Mouse (Mus musculus) urinary bladder, postnatal 14 days (tissue): ENCODE data around the gene Tmem256.

Experiments
- DNase-seq: peaks from one replicate; pipeline ENCODE4 v3.0.0; 2021; ENCODE audit warnings: low spot score

Tmem256 gene

DNA sequence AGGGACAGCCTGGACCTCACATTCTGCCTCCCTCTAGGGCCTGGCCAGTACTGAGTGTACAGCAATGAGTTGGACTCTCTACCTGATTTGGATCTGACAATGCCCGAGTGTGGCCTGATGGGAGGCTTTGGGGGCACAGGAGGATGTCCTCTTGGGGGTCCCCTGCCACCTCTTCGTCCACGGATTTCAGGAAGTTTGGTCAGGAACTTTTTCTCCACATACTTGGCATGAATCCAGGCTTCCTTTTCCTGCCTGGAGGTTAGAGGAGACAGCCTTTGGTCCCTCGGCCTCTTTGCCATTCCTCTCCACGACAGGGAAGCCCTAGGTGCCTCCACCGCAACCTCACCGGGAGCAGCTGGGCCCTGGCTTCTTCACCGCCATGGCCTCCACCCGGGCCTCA, 45.9 kb downstream of the Tmem256 start:
- no peak for DNase-seq

DNA sequence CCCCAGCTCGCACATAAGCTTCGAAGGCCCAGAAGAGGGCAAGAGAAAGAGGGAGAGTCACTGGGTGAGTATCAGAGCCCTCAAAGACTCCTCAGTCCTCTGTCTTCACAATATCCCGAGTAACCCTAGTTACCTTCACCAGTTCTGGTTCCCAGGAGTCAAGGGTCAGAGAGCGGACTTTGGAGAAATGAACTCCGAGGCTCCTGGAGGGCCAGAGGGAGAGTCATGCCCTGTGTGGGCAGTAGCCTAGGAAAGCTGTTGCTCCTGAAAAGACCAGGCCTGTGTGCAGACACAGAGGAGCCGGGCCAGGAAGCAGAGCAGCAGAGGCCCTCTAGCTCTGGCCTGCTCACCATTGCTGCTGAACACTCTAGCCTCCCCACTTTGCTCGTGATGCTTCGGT, 46.3 kb downstream of the Tmem256 start:
- no peak for DNase-seq

DNA sequence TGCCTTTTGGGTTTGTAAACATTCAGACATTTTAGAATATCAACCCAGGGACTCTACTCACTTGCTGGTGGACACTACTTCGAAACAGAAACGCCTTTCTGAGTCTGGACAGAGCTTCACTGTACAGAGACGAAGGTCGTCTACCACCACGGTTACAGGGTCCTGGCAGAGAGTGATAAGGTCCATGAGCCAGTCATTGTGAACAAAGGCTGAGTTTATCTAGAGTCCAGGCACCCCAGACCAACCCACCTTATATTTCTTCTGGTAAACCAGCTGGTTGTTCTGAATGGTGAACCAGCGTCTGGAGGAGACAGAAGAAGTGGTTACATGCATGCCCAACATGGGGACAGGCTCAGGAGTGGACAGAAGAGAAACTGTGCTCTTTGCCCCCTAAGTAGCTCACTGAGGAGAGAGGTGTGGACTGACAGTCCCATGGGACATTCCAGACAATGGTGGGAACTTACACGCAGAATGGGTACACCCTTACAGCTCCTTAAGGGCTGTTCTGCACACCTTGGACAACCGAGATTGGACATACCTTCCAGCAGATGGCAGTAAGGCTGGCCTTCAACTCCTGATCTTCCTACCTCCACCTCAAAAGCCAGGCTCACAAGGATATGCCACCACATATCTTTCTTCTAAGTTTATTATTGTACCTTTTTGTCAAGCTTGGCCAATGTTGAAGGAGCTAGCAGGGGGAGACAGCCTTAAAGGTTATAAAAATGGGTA, 48.8 kb downstream of the Tmem256 start:
- no peak for DNase-seq
